Mouse (Mus musculus): ENCODE results near the gene Gm6899. TPM values are rescaled to one million over a fixed set of nuclear protein-coding genes. Genes with fewer than 3 reads are reported as not detected.

The Gm6899 gene
- total RNA-seq (2014; rRNA removed) (not detected in 2 replicates), polyA plus RNA-seq (2012; rRNA removed) (not detected in 2 replicates)

- peaks cover 2% of the 10 kb centered on the region; the same call in 1 of the 2 replicates for H3K36me3 ChIP-seq (ENCODE audit: control insufficient read depth, insufficient read depth, low read length)
- H3K27me3 ChIP-seq (ENCODE audit: control insufficient read depth, insufficient read depth, low read length) = no peaks in the 10 kb centered on the region
- peak within 1 kb of the TSS; percentile 81 for H3K9ac ChIP-seq (ENCODE audit: low read depth, low read length)
- H3K27ac ChIP-seq (replicated peaks; ENCODE audit: insufficient read depth, low read depth, low read length) = peak within 1 kb of the TSS; percentile 41
- 0 out of 2 replicates have a peak, but pooled peaks cover 3% of the 10 kb centered on the region for H3K4me1 ChIP-seq (ENCODE audit: control insufficient read depth, insufficient read depth, low read length)
- no peaks in the 10 kb centered on the region for H3K79me2 ChIP-seq (ENCODE audit: control insufficient read depth, insufficient read depth, low read length)
- peak within 1 kb of the TSS; percentile 61 for H3K4me3 ChIP-seq (ENCODE audit: insufficient read depth, low read depth, low read length)
- DNase-seq (ENCODE audit: extremely low read depth, low read depth, low spot score) = peak; percentile 82
- TF ChIP-seq CTCF (IDR thresholded peaks at IDR 0.05; ENCODE audit: low read depth, low read length) (peak; percentile 26; the same call in 1 of the 2 replicates), POLR2A (IDR thresholded peaks at IDR 0.05; ENCODE audit: extremely low read depth, insufficient read depth, low read length) (peak; percentile 59)
- WGBS = under 1% methylated on average over 60 of the region's 60 CpGs
These were observed at the start of gene Gm6899, which contains the start of gene Vrk2 for GRCm38 (mm10) chr11:26593061-26594059. Gene Gm6899, plus strand, starts transcription at chr11:26593241. Gene Vrk2, minus strand, starts transcription at chr11:26593999.

GRCm38 (mm10) chr11:26551551-26551950 lies 41.5 kb upstream of the Gm6899 start:
- TF ChIP-seq CTCF (IDR thresholded peaks at IDR 0.05; ENCODE audit: low read depth, low read length) = no peak
- no peak for TF ChIP-seq POLR2A (IDR thresholded peaks at IDR 0.05; ENCODE audit: extremely low read depth, insufficient read depth, low read length)
- 89% methylated on average over 3 of the region's 3 CpGs for WGBS
- Histone ChIP-seq H3K27ac (replicated peaks; ENCODE audit: insufficient read depth, low read depth, low read length) (no peak overlapping the region), H3K36me3 (ENCODE audit: control insufficient read depth, insufficient read depth, low read length) (peaks cover 8% of the 10 kb centered on the region; the same call in 1 of the 2 replicates), H3K4me1 (ENCODE audit: control insufficient read depth, insufficient read depth, low read length) (no peaks in the 10 kb centered on the region), H3K4me3 (ENCODE audit: insufficient read depth, low read depth, low read length) (no peak overlapping the region), H3K79me2 (ENCODE audit: control insufficient read depth, insufficient read depth, low read length) (no peaks in the 10 kb centered on the region), H3K9ac (ENCODE audit: low read depth, low read length) (no peak overlapping the region), H3K27me3 (ENCODE audit: control insufficient read depth, insufficient read depth, low read length) (no peaks in the 10 kb centered on the region)
- no peak for DNase-seq (ENCODE audit: extremely low read depth, low read depth, low spot score)

GRCm38 (mm10) chr11:26585409-26586366 lies 7.4 kb upstream of the Gm6899 start:
- TF ChIP-seq POLR2A (IDR thresholded peaks at IDR 0.05; ENCODE audit: extremely low read depth, insufficient read depth, low read length) = no peak
- TF ChIP-seq CTCF (IDR thresholded peaks at IDR 0.05; ENCODE audit: low read depth, low read length) = no peak
- no peaks in the 10 kb centered on the region for H3K79me2 ChIP-seq (ENCODE audit: control insufficient read depth, insufficient read depth, low read length)
- H3K27ac ChIP-seq (replicated peaks; ENCODE audit: insufficient read depth, low read depth, low read length) = no peak overlapping the region
- H3K9ac ChIP-seq (ENCODE audit: low read depth, low read length) = no peak overlapping the region
- H3K4me3 ChIP-seq (ENCODE audit: insufficient read depth, low read depth, low read length) = no peak overlapping the region
- H3K36me3 ChIP-seq (ENCODE audit: control insufficient read depth, insufficient read depth, low read length) = peaks cover 5% of the 10 kb centered on the region; the same call in 1 of the 2 replicates
- DNase-seq (ENCODE audit: extremely low read depth, low read depth, low spot score) = peak; percentile 11
- H3K27me3 ChIP-seq (ENCODE audit: control insufficient read depth, insufficient read depth, low read length) = no peaks in the 10 kb centered on the region
- H3K4me1 ChIP-seq (ENCODE audit: control insufficient read depth, insufficient read depth, low read length) = peaks cover 3% of the 10 kb centered on the region; the same call in 1 of the 2 replicates
- 92% methylated on average over 17 of the region's 17 CpGs for WGBS

GRCm38 (mm10) chr11:26586367-26587183 lies 6.5 kb upstream of the Gm6899 start:
- no peak overlapping the region for H3K9ac ChIP-seq (ENCODE audit: low read depth, low read length)
- peak; percentile 38 for DNase-seq (ENCODE audit: extremely low read depth, low read depth, low spot score)
- no peaks in the 10 kb centered on the region for H3K27me3 ChIP-seq (ENCODE audit: control insufficient read depth, insufficient read depth, low read length)
- H3K27ac ChIP-seq (replicated peaks; ENCODE audit: insufficient read depth, low read depth, low read length) = 0 out of 2 replicates have a peak overlapping the region, but pooled peaks have one; percentile 45
- TF ChIP-seq CTCF (IDR thresholded peaks at IDR 0.05; ENCODE audit: low read depth, low read length) = no peak
- no peak for TF ChIP-seq POLR2A (IDR thresholded peaks at IDR 0.05; ENCODE audit: extremely low read depth, insufficient read depth, low read length)
- H3K4me3 ChIP-seq (ENCODE audit: insufficient read depth, low read depth, low read length) = no peak overlapping the region
- H3K4me1 ChIP-seq (ENCODE audit: control insufficient read depth, insufficient read depth, low read length) = peaks cover 3% of the 10 kb centered on the region; the same call in 1 of the 2 replicates
- H3K79me2 ChIP-seq (ENCODE audit: control insufficient read depth, insufficient read depth, low read length) = no peaks in the 10 kb centered on the region
- 88% methylated on average over 6 of the region's 6 CpGs for WGBS
- peaks cover 5% of the 10 kb centered on the region; the same call in 1 of the 2 replicates for H3K36me3 ChIP-seq (ENCODE audit: control insufficient read depth, insufficient read depth, low read length)

Measured in liver, adult 2 months (tissue).